Mouse (Mus musculus) kidney, adult 2 months (tissue): Measurements from ENCODE around the gene Anks1.

Source experiments
- CTCF ChIP-seq: fragments of 200-500 bp; conservative IDR thresholded peaks from 2 replicates; pipeline ENCODE4 v1.5.1; 2011; ENCODE audit warnings: low read depth, mild to moderate bottlenecking, control low read depth, low read length, moderate library complexity, mixed read lengths; ENCODE audit not compliant: insufficient read depth, insufficient read length
- POLR2A ChIP-seq: fragments of 200-500 bp; IDR thresholded peaks from one replicate; pipeline ENCODE4 v1.6.1; 2011; ENCODE audit warnings: low read depth, low read length, control low read depth

GRCm38 (mm10) chr17:28087430-28087829 lies 178.3 kb downstream of the Anks1 start:
- TF ChIP-seq CTCF (no peak), POLR2A (no peak)
